Mouse (Mus musculus) embryo, embryonic 9.5 days (tissue): Measurements from ENCODE around the gene Cer1.

Source experiments
- DNase-seq: peaks from one replicate; pipeline ENCODE4 v3.0.0-alpha.2; 2017; ENCODE audit errors: extremely low spot score

The Cer1 gene

DNA sequence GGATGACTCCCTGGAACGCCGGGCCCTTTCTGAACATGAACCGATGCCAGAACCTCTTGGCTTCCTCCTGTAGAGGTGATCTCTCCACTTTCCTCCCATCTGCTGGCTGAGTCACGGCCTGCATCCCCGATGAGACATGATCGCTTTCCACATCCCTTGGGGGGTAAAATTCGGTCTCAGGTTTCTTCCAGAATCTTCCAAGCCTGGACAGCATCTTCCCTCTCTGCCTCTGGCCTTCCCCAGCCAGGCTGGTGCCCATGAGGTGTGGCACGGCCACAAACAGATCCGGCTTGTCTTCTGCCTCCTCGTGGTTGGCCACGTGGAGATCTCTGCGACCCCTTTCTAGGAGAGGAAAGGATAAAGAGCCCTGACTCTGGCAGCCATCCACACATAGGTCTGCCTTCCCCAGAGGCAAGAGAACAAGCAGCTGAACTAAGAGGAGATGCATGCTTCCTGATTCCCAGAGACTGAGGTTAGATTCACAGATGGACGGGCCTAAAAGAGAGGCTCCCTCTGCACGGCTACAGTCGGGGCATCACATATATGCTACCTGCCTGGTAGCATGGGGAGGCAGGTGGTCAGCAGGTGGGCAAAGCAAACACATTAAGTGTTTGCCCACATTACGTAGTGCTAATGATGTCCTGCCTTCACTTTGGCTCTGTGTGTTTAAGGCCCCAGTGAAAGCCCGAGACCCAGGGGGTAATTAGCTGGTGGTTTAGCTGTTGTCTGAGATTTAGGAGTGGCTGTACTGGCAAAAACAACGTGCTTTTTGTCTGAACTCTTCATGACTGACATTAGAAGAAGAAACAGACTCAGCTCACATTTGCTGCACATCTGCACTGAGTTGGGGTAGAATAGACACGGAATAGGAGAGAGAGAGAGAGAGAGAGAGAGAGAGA, at the start of gene Cer1:
TSS of gene Cer1 (minus strand) at position 513 of the 899 bp plus-strand sequence.
- peak; percentile 10 for DNase-seq

DNA sequence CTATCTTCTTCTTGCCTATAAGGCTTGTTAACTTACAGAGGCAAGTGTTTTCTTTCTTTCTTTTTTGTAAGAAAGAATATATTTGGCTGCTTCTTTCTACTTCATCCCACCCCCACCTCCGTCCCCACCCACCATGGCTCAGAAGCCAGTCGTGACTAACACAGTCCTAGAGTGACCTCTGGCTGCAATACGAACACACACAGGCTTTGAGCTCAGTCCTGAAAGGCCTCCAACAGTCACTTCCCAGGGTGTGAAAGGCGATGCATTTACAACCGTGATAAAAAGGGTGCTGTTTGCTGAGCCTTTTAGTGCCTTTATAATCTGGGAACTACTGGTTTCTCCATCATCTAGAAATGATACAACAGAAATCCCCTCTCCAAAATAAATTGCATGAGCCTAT, 49.4 kb upstream of the Cer1 start:
- peak; percentile 38 for DNase-seq

DNA sequence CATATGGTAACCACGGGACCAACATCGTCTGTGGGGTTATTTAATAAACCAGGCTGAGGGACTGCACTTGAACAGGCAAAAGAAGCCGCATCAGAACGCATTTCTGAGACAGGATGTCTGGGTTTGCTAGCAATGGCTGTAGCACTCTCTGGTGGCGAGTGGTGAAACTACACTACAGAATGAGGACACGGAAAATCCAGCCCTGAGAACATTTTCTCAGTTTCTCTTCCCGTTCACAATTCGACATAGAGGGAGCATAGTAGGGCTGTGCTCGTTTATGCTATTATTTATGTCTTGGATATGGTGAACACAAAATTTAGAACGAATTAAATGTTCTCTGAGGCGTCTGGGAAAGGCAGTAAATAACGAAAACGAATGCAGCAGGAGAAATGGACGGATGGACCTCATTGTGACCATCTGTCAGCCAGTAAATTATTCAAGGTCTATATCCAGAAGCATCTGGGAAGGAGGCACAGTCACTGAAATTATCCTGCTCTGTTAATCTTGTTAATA, 48.8 kb upstream of the Cer1 start:
- DNase-seq, result peak; percentile 69

DNA sequence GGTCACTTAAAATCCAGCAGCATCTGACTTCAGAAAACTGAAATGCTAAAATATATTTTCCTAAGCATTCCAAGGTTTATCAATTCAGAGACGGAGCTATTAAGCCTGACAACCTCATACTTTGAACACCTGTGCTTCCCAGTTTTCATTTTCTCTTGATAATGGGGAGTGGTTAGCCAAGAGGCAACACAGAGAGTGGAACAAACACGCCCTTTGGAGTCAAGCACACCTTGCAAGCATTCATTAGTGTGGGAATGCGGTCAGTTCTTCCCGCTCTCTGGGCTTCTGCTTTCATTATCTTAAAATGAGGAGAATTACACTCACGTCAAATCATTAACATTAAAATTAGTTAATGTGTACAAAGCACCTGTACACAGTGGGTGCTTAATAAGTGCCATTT, 45.1 kb upstream of the Cer1 start:
- no peak for DNase-seq

DNA sequence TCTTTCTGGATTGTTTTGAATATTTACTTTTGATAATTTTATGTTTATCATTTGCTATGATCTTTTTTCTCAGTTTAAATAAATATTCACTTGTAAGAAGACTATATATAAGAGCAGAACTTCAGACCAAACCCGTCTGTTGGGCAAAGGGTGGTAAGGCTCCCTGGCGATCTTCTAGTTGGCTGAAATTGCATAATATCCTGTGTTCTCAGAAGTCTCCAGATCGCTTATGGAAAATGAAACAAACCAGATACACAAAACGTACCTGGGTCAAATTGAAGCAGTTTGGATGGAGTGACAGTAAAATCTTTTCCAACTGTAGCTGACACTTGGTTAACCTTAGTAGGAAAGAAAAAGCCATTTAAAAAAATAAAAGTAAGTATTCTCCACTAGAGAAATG, 37.0 kb upstream of the Cer1 start:
- no peak for DNase-seq

DNA sequence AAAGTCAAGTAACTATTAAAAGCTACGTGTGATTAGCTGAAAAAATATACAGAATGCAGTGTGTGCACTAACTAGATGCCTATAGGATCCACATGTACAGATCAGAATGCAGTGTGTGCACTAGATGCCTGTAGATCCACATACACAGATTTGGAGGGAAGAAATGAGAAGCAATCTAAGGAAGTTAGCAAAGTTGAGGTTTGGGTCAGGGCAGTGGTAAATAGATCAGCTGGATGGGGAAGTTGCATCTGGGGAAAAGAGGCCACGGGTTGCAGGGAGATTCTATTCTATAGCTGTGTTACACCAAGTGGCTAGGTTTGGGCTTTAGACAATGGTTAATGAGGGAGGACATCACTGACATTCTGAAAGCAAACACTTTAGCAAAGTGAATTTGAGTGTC, 33.7 kb upstream of the Cer1 start:
- no peak for DNase-seq

DNA sequence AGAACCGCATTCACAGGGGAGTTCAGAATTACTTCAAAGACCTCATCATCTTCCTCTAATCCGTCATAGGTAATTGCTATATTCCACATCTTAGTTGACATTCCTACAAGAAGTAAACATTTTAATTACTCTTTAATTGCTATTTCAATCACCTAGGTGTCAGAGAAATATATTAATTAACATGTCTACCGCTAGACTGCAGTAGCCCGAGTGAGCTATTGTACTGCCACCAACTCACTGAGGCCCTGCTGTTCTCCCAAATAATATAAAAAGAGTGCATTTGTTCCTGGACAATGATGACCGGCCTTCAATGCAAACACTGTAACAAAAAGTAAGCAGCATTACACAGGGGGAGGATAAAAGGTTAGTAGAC, 31.7 kb upstream of the Cer1 start:
- DNase-seq, result no peak

DNA sequence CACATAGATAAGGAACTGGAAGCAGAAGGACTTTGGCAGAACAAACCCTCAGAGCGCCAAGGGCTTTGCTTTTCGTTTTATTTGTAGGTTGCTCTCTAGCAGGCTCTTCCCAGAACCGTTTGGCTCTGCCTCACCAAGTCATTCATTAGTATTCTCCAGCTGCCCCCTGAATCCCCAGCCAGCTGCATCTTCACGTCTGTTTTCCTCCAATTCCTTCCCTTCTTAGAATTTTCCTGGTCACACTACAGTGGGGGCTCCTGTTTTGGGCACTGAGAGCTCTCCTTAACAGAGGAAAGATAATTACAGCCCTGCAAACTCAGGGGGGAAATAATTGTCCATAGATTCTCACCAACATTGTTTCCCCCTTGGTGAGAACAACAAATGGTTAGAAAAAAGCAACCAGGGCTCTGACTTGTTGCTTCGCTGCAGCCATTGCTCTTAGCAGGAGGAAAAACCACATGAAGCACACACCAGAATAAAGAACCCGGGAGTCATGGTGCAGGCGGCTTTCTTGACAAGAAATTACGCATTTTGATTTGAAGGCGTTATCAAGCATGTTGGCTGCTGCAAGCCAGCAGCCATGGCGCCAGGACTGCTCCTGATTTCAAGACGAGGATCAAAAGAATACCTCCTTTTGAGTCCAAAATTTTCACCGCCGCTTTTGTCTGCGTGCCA, 31.2 kb upstream of the Cer1 start:
- peak; percentile 17 for DNase-seq

DNA sequence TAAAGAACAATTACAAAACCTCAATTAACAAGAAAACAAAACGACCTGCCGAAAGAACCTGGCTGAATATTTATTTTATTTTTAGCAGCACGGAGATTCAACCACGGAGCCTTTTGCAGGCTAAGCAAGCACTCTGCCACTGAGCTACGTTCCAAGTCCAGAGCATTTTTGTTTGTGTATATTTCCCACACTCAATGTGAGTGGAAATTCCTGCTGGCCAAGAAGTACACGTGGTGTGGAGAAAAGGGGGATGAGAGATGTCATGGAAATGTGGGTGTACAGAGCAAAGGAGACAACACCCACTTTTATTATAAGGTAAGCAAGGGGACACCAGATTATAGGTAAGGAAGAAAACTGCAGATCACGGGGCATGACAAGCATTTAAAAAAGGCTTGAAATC, 30.6 kb upstream of the Cer1 start:
- DNase-seq, result no peak

DNA sequence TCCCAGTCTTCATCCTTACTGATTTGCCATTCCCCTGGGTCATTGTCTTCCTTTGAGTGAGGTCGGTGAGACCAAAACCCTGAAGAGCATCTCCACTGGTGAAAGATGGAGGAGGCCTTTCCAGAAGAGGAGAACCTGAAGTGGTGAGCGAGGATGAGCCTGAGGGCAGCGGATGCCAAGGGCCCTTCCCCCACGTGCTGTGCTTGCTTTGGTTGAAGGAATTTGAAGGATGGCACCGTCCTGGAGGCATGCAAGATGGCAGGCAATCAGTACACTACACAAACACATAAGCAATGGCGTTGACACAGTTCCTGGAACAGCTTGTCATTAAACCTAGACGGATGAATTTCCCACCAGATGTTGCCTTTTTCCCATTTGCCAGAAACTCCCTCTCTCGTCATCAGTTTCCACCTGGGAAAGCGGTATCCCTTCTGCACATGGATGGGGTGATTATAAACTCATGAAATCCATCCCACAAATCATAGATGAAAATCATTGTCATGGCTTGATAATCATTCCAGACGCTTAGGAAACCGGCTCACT, 29.7 kb upstream of the Cer1 start:
- no peak for DNase-seq

DNA sequence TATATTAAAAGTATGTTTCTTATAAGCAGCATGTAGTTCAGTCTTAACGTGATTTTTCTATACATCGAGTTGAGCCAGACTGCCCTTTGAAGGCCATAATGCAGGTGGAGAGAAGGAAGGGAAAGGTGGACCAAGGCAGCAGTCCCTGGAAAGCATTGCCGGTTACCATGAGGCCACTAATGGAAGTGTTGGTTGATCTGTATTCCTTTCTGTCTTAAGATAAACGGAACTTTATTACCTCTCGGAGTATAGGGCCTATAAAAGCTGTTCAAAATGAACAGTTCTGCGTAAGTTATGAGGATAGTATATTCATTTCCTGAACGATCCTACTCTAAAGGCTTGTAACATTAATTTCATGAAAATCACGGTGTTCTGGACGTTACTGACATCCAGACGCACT, 10.3 kb upstream of the Cer1 start:
- no peak for DNase-seq

DNA sequence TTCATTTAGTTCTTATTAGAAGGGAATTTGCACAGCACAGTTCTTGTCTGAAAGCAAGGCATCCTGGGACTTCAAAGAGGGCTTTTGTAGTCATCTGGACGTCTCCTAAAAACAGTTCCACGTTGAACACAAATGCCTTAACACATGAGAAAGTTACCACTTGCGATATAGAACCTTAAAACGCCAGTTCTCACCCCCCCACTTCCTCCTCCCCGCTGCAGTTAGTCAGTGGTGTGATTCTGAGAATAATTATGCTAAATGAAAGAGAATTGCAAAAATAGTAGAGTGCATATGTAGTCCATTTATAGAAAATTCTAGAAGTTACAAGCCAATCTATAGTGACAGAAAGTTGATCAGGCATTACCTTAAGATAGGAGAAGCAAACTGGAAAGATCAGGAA, 7.3 kb upstream of the Cer1 start:
- no peak for DNase-seq

DNA sequence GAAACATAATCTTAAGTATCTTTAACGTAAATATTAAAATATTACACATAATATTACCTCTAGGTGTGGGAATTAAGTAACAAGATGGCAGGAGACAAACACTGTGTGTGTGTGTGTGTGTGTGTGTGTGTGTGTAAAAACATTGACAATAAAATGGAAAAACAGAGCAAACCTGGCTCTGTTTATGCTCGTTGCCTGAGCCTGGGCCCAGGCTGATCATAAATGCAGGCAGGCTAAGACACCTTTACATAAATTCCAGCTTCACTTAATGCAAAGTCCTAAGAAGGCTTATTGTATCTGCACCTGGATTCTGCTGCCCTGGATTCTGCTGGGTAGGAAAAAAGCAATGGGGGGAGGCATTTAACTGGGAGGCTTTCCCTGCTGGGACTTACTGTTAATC, 6.6 kb upstream of the Cer1 start:
- no peak for DNase-seq

DNA sequence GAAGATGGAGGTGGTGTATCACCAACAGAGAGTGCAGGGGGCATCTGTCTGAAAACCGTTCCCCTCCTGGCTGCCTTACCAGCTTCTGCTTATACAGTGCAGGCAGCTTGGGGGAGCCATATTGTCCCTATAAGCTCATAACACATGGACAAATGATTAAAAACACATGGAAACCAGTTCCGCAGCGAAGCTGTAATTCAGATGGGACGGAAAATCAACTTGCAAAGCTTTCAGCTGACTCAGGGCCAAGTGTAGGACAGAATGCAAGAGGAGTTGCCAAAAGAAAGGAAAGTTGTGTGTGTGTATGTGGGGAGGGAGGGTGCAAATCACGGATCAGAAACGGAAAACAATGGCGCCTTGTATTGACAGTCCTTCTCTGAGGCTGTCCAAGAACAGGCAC, 6.1 kb upstream of the Cer1 start:
- no peak for DNase-seq

DNA sequence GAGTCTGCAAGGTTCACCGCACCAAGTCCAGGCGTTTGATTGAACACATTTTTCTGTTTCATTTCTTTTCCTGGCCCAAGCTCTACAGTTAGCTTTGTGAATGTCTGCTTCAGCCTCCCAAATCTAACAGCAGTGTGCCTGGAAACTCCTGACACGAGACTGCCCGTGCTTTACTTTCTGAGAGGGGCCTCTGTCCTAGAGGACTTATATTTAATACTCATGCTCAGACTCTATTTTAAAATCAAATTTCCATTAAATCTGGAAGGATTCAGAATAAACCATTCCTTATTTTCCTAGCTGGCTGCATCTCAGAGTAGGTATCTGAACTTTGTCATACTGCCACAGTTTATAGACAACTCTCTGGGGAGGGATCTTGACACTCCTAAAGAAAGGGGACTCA, 5.6 kb upstream of the Cer1 start:
- no peak for DNase-seq

DNA sequence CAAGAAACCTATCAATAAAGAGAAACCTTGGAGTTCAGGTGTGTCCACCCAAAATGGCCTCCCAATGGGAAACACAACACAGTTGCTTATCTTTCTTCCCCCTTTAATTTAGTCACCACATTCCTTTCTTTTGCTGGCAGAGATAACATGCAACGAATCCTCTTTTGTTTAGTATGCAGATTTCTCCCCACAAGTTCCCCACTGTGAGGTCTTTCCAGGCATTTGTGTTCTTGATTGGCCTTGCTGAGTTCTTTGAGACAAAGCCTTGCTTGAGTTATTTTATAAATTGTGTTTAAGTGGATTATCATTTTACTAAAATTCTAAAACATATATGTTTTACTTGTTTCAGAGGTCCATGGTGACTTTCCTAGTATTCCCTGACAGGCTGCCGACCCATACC, 1.2 kb upstream of the Cer1 start:
- DNase-seq, result no peak

DNA sequence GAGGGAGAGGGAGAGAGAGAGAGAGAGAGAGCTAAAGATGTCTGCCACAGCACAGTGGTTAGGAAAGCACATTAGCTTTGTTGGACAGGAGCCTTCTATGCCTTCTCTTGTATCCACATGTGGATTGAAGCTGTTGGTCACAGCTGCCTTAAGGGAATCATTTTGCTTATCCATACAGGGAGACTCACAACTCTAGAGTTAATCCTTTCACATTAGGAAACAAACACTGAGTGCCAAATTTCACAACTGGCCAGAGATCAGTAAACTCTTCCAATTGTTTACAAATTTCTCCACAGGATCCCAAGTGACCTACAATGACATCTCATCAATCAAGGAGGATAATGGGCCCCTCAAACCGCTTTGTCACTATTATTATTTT, 576 bp upstream of the Cer1 start:
- DNase-seq, result no peak

DNA sequence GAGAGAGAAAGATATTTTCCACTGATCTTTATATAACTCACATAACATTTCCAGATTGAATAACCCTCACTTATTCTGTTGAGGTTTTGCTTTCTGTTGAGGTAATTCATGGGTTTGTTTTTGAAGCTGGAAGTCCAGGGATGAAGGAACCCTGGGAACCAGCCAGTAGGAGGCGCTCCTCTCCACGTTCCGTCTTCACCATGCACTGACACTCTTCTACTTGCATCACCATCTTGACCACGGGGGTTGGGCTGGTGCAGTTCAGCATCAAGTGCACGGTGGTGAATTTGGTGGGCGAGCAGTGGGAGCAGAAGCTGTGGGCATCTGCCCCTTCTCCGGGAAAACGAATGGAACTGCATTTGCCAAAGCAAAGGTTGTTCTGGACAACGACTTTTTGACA, 2.4 kb downstream of the Cer1 start:
- no peak for DNase-seq

DNA sequence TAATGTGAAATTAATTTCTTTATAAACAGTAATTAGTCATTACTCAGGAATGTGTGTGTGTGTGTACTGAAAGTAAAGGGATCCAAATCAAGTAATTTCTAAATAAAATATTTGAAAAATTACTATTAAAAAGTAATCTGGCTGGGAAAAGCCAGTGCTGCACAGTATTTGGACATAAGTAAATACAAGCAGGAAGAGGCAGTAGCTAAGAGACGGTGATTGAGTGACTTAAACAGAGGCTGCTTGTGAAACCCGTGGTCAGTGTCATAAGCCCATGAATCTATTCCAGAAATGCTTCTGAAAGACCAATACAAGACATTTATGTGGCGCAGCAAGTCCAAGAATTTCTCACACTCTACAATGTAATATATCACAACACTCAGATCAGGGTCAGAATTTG, 3.6 kb downstream of the Cer1 start:
- DNase-seq, result no peak

DNA sequence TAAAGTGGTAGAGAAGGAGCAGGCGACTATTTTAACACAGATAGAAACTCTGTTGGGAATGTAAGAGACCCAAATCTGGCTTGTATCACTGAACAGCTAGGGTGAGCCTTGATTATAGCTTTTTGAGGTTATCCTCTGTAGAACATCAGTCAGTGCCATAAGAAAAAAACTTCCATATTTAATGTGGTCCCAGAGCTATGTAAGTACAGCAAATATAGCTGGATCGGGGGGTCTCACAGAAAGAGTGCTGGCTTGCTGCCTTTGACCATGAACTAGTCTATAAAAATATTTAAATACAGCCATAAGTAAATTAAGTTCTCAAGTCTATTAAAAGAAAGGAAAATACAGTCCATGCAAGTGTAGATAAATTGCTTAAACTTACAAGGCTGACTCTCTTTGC, 4.7 kb downstream of the Cer1 start:
- DNase-seq, result no peak

DNA sequence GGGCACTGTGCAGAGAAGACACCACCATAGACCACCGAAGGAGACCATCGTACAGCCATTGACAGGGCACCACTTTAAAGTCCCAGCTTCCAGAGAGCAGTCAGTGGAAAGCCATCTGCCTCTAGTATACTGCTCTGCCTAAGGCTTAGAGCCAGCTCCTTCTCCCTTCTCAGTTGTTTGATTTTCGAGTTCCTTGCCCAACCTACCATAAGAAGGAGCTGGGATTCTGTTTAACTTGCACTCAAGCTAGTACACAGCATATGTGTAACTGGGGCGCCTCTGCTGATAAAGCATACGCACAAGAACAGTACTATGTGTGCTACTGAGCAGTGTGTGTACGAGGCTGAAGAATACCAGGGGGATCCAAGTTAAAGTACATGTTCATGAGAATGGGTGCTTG, 5.8 kb downstream of the Cer1 start:
- no peak for DNase-seq

DNA sequence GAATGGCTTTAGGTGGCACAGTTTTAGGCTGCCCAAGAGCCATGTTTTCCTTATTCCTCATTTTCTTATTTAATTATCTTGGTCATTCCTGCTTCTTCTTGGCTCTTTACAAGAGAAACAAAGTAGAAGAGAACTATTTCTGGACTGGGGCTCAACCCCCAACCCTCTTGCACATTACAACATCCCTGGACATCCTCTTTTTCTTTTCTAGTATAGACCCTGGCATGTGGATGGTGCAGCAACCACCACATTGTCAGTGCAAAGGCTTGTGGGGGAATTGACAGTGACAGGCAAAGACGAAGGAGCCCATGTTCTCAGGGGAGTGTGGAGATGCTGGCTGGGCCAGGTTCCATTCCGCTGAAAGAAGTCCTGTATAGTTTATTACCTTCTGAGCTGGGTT, 8.3 kb downstream of the Cer1 start:
- DNase-seq, result no peak

DNA sequence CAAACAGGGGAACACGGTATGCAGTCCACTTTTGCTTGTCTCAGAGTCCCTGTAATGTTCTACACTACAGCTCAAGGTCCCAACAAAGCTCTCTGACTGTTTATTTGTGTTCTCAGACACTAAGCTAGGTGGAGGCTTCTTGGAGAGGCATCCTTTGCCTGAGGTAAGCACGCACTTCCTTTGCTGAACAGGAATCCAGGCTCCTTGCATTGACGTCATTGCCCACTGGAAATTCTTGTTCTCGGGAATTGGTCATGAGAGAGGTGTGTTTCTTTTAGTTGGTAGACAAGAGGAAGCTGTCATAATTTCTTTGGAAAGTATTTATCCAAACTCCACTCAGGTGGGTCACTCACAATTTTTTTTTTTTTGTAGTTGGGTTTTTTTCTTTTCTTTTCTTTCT, 9.4 kb downstream of the Cer1 start:
- no peak for DNase-seq
